Mouse (Mus musculus) gastrocnemius, adult 2 months (tissue): ENCODE results near the gene Nkx2-3. TPM values are rescaled to one million over a fixed set of nuclear protein-coding genes. Genes with fewer than 3 reads are reported as not detected.

Experiments
- DNase-seq: peaks from one replicate; pipeline ENCODE4 v3.0.0; 2022
- H3K27ac ChIP-seq: fragments of 200-600 bp; 2 replicates; pipeline ENCODE4 v1.8.1; 2022; ENCODE audit warnings: mild to moderate bottlenecking
- H3K4me3 ChIP-seq: fragments of 200-600 bp; 2 replicates; pipeline ENCODE4 v1.8.1; 2022; ENCODE audit warnings: mild to moderate bottlenecking, moderate library complexity
- CTCF ChIP-seq: fragments of 200-600 bp; IDR thresholded peaks from 2 replicates; pipeline ENCODE4 v1.8.1; 2022; ENCODE audit warnings: antibody characterized with exemption, mild to moderate bottlenecking, moderate library complexity
- intact Hi-C: fragments of 180-260 bp; cut with DNase I; formaldehyde crosslinking; loops from one replicate; pipeline ENCODE4 v1.15.1; 2025
- long read RNA-seq, 2 experiments: library from polyadenylated mRNA; stranded (forward); transcript quantifications; one replicate each; pipeline ENCODE4 v2.0.0; 2021
- total RNA-seq, 2 experiments: library from RNA; stranded (reverse); gene quantifications; 2 replicates each; pipeline ENCODE4 v1.2.3; 2021

The Nkx2-3 gene
- not detected for total RNA-seq
- long read RNA-seq, experiment 1: 0 reads
- long read RNA-seq, experiment 2: 0 reads

GRCm38 (mm10) chr19:43612051-43612450 lies at the start of gene Nkx2-3:
Nkx2-3 (plus strand) TSS chr19:43612325.
- no peak for DNase-seq
- Histone ChIP-seq H3K27ac (no peak within 1 kb of the TSS), H3K4me3 (peak within 1 kb of the TSS; percentile 6; the same call in 1 of the 2 replicates)
- intact Hi-C loops: no loop called here
- no peak for TF ChIP-seq CTCF

DNA sequence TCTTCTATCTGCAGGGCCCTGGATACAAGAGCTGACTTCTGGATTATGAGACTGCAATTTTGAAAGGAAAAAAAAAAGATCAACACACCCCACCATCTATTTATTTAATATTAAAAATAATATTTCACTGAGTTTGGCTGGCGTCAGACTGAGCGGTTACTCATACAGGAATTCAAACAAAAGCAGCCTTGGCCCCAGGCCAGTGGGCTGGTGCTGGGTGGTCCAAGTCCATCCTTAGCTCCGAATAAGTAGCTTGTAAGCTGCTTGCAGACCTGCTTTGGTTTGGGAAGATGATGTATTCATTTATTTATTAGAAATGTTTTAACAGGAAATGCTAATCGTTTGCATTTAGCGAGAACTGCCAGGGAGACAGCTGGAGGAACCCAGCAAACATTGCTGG lies 49.0 kb upstream of the Nkx2-3 start:
- H3K4me3 ChIP-seq: no peak overlapping the region
- intact Hi-C loops: no loop called here
- no peak for DNase-seq
- H3K27ac ChIP-seq: no peak overlapping the region
- no peak for TF ChIP-seq CTCF

DNA sequence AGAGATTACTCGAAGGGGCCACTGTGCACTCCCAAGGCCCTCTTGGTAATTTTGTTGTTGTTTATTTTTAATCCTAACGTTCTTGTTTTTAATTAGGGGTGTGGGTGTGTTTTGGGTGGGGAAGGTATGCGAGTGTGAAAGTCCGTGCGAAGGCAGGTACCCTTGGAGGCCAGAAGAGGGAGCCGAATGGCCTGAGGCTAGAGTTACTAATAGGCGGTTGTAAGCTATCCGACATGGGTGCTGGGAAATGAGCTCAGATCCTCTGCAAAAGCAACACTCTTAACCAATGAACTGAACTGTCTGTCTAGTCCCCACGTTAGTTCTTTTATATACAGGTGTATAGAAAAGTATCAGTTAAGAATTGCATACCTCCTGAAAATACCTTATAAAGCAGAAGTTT lies 43.8 kb upstream of the Nkx2-3 start:
- H3K4me3 ChIP-seq: no peak overlapping the region
- no peak for DNase-seq
- intact Hi-C loops: no loop called here
- TF ChIP-seq CTCF: peak; percentile 19; the same call in 1 of the 2 replicates
- H3K27ac ChIP-seq: no peak overlapping the region

DNA sequence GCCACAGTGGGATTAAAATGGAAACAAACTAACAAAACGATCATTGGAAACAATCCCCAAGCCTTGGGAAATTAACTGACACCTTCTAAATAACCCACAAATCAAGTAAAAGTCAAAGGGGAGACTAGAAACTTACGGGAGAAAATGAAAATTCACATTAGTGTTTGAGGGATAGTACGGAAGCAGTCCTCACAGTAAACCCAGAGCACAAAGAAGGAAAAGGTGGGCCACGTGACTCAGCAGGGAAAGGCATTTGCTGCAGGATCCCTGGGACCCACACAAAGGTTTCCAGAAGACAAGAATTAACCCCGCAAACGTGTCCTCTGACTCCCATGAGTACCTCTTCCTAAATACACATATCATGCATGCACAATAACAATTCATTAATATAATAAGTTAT lies 43.0 kb upstream of the Nkx2-3 start:
- H3K27ac ChIP-seq: no peak overlapping the region
- intact Hi-C loops: no loop called here
- TF ChIP-seq CTCF: no peak
- H3K4me3 ChIP-seq: no peak overlapping the region
- no peak for DNase-seq

GRCm38 (mm10) chr19:43570831-43571790 lies 41.0 kb upstream of the Nkx2-3 start:
- H3K4me3 ChIP-seq: peak overlapping the region; percentile 62
- no peak overlapping the region for H3K27ac ChIP-seq
- intact Hi-C loops: loop anchor here (10.0 kb wide), 2 partner anchors 76 to 84 kb away; no protein-coding TSS in a partner anchor
- DNase-seq: peak; percentile 79
- peak; percentile 97 for TF ChIP-seq CTCF

DNA sequence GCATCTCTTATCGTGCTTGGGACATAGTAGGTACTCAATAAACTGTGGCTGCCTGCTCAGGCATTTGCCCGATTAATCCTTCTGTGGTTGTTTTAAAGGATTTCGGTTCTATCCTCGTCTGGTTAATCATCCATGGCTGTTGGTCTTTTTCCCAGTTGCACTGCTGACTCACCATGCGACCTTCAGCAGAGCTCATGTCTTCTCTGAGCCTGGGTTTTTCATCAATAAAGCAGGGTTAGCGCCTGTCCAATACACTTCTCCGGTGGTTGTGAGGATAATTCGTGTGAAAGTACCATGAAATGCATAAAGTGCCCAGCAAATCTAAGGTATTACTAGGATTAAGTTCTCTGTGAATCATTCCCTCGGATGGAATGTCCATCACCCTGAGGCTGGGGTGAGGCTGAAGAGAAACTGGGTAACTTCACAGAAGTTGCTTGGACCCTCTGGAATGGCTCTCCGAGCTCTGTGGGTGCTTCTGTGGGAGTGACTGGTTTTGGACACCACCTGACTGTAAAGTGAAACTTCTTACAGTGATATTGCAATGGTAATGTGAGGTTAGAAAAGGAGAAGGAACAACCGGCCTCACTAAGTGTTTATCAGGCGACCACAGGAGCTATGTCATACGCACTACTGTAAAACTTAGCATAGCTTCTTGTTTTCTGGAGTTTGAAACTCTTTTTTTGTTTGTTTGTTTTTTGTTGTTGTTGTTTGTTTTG lies 32.9 kb upstream of the Nkx2-3 start:
- DNase-seq: no peak
- intact Hi-C loops: loop anchor here (10.0 kb wide), 2 partner anchors 76 to 84 kb away; no protein-coding TSS in a partner anchor
- Histone ChIP-seq H3K27ac (no peak overlapping the region), H3K4me3 (no peak overlapping the region)
- no peak for TF ChIP-seq CTCF

GRCm38 (mm10) chr19:43581185-43581584 lies 30.9 kb upstream of the Nkx2-3 start:
- no peak for TF ChIP-seq CTCF
- no peak for DNase-seq
- Histone ChIP-seq H3K27ac (no peak overlapping the region), H3K4me3 (no peak overlapping the region)
- intact Hi-C loops: no loop called here

DNA sequence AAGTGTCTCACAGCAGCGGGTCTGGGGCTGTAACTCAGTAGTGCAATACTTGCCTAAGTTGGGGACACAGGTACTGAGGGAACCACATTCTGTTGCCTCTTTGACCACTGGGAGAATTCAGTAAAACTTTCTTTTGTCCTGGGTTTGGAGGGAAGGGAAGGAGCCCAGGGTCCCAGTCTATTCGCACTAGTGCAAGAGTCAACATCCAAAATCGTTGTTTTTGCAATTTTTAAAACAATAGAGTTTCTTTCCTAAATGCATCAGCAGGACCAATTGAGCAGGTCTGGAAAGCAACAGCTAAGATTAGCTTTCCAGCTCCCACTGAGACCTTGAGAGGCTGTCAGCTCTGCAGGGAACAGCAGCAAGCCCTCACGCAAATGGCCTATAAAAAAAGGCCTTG lies 28.9 kb upstream of the Nkx2-3 start:
- no peak for DNase-seq
- Histone ChIP-seq H3K4me3 (no peak overlapping the region), H3K27ac (no peak overlapping the region)
- intact Hi-C loops: no loop called here
- TF ChIP-seq CTCF: no peak

- Histone ChIP-seq H3K27ac (no peak overlapping the region), H3K4me3 (no peak overlapping the region)
- no peak for DNase-seq
- no peak for TF ChIP-seq CTCF
- intact Hi-C loops: no loop called here
Measured at GRCm38 (mm10) chr19:43583595-43583994, 28.5 kb upstream of the Nkx2-3 start.

- TF ChIP-seq CTCF: no peak
- Histone ChIP-seq H3K4me3 (peak overlapping the region; percentile 48), H3K27ac (no peak overlapping the region)
- intact Hi-C loops: no loop called here
- peak; percentile 54 for DNase-seq
Measured at GRCm38 (mm10) chr19:43584788-43585187, 27.3 kb upstream of the Nkx2-3 start.

- no peak overlapping the region for H3K27ac ChIP-seq
- intact Hi-C loops: no loop called here
- no peak for DNase-seq
- no peak for TF ChIP-seq CTCF
- H3K4me3 ChIP-seq: no peak overlapping the region
Measured at GRCm38 (mm10) chr19:43592026-43592425, 20.1 kb upstream of the Nkx2-3 start.

- no peak for TF ChIP-seq CTCF
- DNase-seq: no peak
- Histone ChIP-seq H3K27ac (no peak overlapping the region), H3K4me3 (no peak overlapping the region)
- intact Hi-C loops: no loop called here
Measured at GRCm38 (mm10) chr19:43596981-43597380, 15.1 kb upstream of the Nkx2-3 start.
